Mouse (Mus musculus) right cerebral cortex, adult 2 months (tissue): ENCODE results near the gene Fam216b.

Source experiments
- DNase-seq, 2 experiments: peaks; one replicate each; pipeline ENCODE4 v3.0.0; 2021 to 2022; ENCODE audit warnings: low spot score in 2 of 2

Gene Fam216b

DNA sequence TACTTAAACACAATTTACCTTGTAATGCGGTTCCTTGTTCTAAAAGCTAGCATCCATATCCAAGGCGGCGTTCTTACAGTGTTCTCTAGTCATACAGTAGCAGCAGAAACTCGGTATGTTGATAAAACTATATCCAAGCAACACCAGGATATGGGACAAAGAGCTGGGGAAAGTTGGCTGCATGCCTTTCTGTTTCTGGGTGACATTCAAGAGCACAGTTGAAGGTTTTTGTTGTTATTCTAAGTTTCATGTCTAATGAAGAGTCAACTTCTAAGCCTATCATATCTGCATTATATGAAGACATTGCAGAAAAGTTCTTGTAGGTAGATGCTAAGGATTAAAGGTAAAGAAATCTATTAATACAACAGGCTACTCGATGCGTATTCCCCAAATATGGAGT lies at the start of gene Fam216b:
Gene Fam216b (minus strand): TSS at position 101 of the 400 bp plus-strand sequence.
- no peak for DNase-seq

DNA sequence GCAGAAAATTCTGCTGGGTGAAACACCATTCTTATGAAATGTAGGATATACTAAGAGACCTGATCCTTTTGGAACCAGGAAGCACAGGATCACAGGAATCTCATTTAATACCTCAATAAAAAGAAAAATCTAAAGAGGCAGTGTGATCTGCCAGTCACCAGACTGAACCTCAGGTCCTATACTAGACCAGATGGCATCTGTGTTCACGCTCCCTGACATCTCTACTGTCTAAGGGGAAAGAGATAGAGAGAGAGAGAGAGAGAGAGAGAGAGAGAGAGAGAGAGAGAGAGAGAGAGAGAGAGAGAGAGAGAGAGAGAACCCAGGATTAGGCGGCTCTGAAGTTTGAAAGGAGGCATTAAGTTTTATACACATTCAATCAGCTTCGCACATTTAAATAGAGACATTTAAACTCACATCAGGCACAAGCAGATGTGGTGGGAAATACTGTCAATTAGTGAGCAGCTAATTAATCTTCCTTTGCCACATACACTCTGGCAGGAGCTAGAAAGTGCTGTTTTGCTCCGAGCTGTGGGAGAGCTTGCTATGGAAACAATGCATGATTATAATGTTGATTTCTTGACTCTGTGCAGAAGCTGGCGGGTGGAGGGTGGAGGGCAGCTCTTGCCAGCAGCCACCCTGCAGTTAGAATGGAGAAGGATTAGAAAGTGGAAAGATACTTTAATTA lies 43.7 kb upstream of the Fam216b start:
- peak; percentile 27 to 34 for DNase-seq

DNA sequence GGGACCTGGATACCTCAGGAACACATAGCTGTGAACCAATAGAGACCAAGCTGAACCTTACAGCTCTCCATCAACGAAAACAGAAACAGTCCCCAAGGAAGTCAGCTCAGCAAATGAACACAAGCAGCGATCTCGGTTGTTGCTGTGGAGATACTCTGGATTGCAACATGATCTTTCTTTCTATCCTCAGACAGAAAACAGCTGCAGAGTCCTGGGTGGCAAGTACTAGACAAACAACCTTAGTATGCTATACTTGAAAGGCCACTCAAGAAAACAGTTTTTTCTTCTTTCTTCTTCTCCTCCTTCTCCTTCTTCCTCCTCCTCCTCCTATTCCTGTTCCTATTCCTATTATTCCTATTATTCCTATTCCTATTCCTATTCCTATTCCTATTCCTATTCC lies 37.9 kb upstream of the Fam216b start:
- no peak for DNase-seq

DNA sequence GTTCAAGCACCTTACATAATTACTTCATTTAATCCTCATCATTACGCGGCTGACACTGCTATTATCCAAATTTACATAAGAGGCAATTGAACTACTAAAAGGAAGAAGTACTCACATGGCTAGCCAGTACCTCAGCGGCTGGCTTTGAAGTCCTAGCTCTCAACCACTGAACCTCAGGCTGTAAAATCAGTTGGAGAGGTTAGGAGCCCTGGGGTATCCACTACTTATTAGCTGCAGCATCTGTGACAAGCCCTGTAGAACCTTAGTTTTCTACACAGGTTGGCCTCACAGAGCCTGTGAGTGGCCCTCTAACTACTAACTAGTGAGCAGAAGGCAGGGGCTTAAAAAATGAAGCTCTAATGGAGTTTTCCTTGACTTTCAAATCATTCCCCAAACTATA lies 31.5 kb upstream of the Fam216b start:
- no peak for DNase-seq

DNA sequence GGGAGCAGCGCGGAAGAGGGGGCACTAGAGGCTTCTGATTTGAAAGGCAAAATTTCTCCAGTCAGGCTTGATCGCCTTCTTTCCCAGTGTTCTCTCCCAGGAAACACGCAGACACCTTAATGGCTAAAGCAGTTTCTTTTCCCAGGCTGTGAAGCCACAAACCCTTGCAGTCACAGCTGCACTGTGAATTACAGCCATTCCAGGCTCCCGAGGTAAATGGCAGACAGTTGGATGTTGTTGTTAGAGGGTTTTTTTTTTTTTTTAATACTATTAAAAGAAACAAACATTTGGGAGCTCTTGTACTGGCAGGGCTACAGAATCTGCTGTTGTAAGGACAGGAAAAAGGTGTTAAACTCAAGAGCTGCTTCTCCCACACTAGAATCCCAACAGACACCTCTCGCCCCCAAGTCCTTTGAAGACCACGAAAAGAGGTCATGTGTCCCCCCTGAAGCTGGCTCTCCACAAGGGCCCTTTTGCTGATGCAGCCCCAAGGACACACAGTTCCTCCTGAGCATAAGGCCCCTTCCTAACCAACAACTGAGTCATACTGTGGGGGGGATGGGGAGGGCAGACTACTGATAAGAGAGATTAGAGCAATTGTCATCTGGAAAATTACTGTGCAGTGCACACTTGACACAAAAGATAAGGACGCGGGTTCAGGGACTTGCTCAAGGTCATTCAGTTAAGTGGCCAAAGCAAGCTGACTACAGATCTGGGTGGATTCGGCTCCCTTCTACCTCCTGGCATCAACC lies 30.8 kb upstream of the Fam216b start:
- peak; percentile 10 for DNase-seq

DNA sequence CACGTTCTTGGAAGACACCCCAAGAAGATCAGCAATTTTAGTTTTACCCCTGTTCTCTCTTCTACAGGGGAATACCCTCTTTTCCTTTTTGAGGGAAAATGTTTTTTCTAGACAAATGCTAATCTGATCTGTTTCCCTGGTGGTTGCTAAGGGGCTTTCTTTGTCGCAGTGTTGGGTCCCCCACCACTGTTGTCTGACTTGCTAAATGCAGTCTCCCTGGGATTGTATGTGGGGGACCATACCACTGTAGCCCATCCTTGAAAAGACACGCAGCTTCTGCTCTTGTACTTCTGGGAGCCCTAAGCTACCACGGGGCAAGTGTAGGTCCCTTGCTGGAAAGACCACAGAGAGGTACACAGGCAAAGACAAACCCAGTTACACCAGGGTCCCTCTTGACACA lies 28.9 kb upstream of the Fam216b start:
- DNase-seq = no peak

DNA sequence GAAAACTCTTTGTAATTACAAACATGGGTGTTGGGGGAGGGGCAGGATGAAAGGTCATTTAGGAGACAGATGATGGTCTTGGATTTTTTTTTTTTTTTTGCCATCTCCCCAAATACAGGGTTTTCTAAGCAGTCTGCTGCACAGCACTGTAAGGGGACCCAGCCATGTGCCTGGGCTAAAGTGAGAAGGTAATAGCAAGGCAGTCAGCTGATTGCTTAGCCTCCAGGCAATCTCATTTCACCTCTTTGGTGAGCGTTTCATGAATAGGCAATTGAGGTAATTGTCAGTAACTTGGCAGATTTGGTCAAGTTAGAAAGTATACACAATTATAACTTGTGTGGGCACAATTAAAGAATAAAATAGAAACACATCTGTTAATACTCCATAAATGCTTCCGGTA lies 28.5 kb upstream of the Fam216b start:
- no peak for DNase-seq

DNA sequence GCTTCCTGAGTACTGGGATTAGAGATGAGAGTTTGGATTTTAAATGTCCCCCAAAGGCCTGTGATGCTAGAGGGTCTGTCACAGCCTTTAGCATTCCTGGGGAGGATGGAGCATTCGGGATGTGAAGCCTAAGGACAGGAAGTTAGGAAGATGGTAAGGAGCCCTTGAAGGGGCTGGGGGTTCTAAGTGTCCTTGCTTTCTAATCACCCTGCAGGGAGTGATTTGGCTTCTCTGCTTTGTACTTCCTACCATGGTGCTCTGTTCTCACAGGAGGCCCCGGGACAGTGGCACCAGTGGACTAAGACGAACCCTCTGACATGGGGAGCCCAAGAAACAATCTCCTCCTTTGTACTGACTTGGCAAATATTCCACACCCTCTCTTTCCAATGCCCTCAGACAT lies 23.7 kb upstream of the Fam216b start:
- DNase-seq = no peak

DNA sequence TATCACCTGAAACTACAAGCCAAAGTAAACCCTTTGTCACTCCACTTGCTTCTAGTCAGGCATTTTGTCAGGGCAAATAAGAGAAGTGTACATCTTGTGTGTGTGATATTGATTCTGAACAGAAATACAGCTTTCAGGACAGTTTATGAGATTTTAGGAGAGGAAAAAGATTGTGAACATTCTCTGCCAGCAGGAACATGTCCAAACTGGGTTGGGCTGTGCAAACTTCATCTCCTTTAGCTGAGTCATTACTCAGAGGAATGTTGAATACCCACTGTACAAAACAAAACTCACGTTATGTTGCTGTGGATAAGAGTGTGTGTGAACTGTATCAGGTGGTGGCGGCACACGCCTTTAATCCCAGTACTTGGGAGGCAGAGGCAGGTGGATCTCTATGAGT lies 22.1 kb upstream of the Fam216b start:
- no peak for DNase-seq

DNA sequence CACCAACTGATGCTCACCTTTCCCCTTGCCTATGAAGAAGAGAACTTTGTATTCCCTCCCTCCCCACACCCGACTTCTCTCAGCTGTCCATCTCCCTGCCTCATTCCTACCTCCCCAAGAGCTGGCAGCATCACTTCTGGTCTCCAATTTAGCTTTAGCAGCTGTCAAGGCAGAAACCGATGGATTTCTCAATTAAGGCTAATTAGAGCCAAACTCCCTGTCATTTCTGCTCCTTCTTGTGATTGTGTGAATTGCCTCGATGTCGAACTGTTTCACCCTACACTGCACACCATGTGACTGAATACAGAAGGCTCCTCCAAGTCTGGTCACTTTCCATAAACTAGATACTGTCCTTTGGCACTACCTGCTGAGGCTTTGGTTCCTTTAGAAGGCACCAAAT lies 20.6 kb upstream of the Fam216b start:
- no peak for DNase-seq

DNA sequence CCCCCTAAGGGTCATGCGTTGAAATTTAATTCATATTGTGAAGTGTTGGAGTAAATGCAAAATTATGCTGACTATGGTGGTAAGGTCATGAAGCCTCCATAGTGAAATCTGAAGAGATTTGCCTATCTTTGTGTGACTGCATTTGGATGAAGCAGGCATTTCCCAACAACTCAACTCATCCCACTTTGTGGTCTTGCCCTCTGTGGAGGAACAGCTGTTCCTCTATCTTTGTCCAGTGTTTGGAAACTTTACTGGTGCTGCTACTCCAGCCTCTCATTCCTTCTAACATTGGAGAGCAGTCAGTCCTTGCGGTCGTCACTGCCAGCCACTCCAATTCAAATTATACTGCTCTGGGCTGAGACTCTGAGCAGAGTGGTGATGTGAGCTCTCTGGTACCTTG lies 19.6 kb upstream of the Fam216b start:
- DNase-seq = no peak

DNA sequence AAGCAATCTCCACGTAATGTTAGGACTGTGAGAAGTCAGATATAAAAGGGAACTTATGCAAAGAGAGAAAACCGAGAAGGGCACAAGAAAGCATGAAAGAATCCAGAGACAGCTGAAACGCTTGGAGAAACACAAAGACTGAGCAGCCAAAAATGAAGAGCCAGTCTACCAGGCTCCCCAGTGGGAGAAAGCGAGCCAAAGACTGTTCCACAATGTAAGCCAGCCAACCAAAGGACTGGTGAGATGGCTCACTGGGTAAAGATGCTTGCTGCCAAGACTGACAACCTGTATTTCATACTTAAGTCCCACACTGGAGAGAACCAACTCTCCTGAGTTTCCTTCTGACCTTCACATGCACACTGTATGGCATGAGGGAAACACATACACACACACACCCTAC lies 784 bp upstream of the Fam216b start:
- DNase-seq = no peak

DNA sequence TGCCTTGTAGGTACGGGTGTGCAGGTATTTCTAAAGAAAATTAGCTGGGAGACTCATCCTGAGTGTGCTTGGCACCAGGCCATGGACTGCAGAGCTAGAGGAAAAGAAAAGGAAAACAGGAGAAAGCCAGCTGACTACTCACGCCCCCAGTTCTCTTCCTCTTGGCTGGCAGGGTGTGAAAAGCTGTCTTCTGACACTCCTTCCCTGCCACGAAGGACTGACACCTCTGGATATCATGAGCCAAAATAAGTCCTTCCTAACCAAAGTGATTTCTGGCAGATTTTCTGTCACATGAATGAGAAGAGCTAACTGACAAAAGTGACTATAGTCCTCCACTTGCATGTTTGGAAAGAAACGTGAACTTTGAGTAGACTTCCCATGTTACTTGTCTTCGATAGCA lies 5.3 kb downstream of the Fam216b start:
- DNase-seq = peak; percentile 7 to 23

DNA sequence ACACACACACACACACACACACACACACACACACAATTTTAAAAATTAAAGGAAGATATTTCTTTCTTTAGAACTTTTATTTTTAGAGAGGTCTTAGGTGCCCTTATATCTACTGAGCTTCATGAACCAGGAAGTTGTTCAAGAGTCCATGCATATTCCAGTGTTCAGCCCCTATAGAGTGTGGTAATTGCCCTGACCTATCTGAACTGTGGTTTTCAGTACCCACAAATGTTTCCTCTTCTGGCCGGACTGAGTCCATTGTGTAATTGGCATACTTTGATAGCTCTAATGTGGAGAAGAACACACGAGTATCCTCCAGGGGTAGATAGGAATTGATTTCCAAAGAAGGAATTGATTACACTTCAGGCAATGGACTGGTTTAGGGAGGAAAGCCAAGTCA lies 11.3 kb downstream of the Fam216b start:
- DNase-seq = no peak

DNA sequence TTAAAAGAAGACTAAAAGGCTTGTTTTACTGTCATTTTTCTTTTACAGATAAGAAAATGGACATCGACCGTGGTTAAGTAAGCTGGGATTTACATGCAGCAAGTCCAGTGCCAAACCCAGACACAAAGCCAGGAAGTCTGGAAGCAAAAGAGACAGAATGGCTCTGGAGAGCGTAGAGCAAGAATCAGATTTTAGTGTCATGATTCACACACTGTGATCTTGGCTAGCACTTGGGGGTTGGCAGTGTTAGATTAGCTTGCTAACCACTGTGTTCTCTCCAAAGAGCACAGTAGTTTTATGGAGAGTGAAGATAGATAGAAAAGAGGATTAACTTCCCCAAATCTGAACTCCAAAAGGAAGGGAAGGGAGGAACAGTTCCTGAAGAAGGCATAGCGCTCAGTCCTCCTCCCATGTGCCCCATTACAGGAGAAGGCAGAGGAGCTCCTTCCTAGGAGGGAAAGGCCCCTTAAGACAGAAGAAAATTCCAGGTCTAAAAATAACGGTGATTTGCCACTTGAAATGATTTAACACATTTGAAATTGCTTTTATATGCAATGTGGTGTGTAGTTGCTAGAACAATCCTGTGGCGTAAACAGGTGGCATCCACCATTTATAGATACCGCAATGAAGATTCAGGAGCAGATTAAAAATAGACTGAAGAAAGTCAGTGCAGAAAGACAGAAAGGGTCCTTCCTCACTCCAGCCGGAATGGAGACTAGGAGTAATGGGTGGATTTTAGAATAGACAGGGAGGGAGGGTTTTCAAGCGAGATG lies 22.7 kb downstream of the Fam216b start:
- peak; percentile 14 to 24 for DNase-seq

DNA sequence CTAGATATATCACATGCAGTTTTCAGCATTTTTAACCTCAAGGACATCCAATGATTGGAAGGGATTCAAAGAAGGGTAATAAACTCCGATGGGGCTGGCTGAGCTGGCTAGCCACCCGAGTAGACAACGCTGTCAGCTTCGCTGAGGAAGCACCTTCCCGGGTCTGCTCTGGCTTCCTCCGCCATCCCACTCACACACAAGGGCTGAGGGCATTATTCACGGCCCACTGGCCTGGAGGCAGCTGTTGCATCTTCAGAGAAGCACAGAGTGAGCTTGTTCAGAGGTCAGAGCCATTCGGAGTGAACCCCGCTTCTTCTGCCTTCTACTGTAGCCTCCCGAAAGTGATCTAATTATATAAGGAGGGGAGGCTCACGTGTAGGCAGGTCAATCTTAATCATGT lies 26.3 kb downstream of the Fam216b start:
- no peak for DNase-seq

DNA sequence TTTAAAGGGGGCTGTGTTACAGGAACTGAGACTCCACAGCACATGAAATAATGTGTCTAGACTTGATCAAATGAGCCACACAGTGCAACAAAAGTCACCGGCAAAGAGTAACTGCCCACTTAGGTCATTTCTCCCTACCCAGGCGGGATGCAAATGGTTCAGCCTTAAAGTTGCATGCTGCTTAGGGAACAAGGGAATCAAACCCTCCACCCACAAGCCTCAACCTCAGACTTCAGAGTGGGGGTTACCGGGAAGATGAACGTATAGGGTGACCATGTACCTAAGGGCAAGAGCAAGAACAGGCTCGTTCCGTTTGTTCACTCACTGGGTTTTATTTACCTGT lies 28.2 kb downstream of the Fam216b start:
- DNase-seq = no peak

DNA sequence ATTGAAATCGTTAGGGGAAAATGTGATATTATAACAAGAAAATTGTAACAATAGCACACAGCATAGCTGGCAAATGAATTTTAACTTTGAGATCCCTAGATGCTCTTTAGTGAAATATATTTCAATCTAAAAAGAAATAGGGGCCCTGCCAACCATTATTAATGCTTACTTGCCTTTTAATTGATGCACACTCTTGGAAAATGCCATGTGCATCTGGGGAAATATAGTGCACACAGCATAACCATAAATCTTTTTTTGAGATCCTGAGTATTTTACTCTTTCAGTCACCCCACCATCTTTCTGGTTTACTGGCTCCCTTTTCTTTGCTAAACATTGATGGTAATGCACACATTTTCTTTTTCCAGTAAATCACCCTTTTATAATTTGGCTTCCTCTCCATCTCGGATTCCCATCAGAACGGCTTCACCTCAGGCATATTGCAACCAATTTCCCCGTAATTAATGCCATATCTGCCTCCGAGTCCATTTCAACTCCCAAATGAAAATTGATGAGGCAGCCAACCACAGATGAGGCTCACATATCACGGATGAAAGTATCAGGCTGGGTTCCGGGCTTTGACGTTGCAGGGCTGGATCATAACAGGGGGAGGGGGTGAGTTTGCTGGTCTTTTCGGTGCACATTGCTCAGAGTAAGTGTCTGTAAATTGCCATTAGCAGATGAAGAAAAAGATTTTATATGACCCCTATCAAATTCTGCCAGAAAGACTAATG lies 28.8 kb downstream of the Fam216b start:
- DNase-seq = no peak

DNA sequence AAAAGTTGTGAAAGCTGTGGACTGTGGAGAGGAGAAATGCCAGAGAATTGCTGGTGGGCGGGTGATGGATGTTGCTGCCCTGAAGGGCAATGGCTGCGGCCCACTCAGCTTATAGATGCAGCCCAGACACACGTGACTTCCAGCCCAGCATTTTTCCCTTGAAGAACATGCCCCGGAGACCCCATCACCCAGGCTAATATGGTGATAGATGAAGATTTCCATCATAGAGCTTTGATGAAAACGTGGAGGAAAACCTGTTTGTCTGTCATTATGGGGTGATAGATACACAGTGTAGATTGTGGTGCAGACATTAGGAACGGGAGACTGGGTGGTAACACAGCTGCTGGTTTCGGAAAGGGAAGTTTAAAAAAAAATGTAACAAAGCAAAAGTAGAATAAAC lies 31.4 kb downstream of the Fam216b start:
- DNase-seq = no peak

DNA sequence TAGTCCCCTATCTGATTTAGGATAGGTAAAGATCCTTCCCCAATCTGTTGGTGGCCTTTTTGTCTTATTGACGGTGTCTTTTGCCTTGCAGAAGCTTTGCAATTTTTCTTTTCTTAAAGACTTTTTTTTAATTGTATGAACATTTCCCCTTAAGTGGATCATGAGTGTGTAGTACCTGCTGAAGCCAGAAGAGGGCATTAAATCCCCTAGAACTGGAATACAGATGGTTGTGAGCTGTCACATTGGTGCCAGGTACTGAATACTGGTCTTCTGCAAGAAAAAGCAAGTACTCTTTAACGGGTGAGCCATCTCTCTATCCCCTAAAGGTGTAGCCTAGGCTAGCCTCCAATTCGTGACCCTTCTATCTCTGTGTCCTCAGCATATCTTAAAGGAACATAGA lies 32.4 kb downstream of the Fam216b start:
- DNase-seq = no peak

DNA sequence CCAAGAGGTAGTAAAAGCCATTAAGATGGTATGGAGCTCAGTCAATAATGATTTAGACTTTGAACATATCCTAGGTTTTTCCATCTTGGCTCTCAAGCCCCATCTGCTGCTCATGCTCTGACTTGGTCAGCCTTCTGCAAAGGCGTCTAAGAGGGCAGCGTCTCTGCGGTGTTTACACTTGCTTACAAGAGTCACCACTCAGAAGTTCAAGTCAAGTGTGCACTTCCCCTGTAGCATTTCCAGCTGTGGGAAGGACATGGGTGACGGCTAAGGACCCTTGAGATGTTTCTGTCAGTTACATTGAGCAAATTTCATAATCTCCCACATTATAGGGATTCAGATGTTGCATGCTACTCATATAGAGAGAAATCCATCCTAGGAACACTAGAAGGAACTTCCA lies 40.1 kb downstream of the Fam216b start:
- DNase-seq = no peak

DNA sequence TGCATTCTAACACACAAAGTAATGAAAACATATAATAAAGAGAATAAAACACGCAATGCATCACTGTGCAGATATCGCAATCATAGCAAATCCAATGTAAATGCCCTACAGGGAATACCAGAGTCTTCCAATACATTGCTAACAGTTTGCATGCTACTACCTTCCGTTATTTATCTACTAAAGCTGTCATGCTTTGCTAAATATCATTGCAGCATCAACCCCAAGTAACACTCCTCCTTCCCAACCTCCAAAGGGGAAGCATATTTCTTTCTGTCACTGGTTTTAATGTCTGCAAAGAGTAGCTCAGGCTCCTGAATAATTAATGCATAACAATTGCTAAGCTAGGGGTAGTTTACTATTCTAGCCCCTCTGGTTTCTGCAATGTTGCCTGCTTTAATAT lies 40.5 kb downstream of the Fam216b start:
- DNase-seq = no peak
